Mouse (Mus musculus) heart, adult 11 months (tissue): ENCODE measurements at regions not wholly inside any gene's neighbourhood (a gene's known extent, or its start where the extent isn't known, plus 50 kb on each side); places are given as distances from the start of the nearest gene placed in this dataset.

Source experiments
- DNase-seq: peaks from one replicate; pipeline ENCODE4 v3.0.0; 2022

- DNase-seq: no peak
These were observed 83.3 kb upstream of the Agbl1 start for GRCm38 (mm10) chr7:76146385-76146784.

- no peak for DNase-seq
These were observed 72.8 kb upstream of the Agbl1 start for GRCm38 (mm10) chr7:76156869-76157268.

DNA sequence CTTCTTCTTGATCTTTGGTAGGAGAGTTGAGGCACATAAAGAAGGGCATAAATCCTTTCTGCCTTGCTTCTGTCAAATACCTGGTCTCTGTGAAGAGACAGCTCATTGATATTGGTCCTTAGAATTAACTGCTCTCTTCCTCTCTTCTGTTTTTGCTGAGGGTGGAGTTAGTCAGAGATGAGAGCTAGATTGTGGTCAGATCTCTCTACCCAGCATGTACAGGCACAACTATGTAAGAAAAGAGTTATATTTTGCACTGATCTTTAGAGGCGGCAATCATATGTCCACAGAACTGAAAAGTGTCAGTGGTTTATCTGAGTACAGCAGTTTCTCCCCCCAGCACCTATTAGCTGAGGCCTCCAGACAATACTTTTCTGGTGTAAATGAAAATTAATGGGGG is 65.5 kb upstream of the Agbl1 start:
- no peak for DNase-seq

- DNase-seq: no peak
These were observed 64.7 kb upstream of the Agbl1 start for GRCm38 (mm10) chr7:76164735-76165630.

DNA sequence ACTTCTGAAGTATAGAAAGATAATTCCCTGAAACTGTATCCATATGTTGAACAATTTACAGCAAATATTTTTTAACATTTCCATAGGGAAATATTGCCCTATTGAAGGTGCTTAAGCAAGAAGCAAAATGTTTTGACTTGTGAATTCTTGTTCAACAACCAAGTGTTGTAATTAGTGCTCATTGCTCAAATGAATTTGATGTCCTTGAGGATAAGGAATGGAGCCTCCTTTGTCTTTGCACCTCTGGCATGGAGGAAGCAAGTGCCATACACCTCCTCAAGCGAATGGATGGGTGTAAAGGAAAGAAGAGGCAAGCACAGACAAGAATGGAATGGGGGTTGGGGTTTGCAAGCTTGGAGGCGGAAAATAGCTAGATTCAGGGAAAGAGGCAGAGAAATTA is 59.2 kb upstream of the Agbl1 start:
- DNase-seq: no peak

GRCm38 (mm10) chr7:76176235-76176634 is 53.5 kb upstream of the Agbl1 start:
- DNase-seq: no peak

DNA sequence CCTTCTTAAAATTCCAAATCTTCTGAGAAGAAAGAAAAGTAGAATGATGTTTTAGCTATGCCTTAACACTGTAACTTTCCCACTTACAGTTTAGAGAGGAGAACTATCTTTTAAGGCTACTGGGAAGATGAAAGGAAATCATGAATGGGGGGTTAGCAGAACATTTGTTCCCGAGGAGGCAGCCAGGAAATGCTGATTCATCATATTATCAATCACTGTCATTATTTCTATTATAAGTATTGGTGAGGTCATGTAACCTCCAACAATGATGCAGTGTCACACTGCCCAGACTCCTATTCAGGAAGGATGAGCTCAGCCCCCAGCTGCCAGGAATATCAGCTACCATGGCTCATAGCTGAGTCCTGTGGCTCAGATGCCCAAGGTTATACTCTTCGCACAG is 52.3 kb upstream of the Agbl1 start:
- no peak for DNase-seq
